Mouse (Mus musculus) hindbrain, embryonic 14.5 days (tissue): Measurements from ENCODE around the gene Mrpl52. TPM values are rescaled to one million over a fixed set of nuclear protein-coding genes. Genes with fewer than 3 reads are reported as not detected.

Experiments
- ATAC-seq: fragments of 200-750 bp; cut with Nextera tagmentation; 2 replicates; pipeline ENCODE4 v1.8.0; 2017; ENCODE audit warnings: moderate number of reproducible peaks, mild to moderate bottlenecking, moderate TSS enrichment, moderate library complexity; ENCODE audit not compliant: low FRiP score
- DNase-seq: peaks from one replicate; pipeline ENCODE4 v3.0.0-alpha.2; 2015; ENCODE audit warnings: low spot score
- H3K27ac ChIP-seq: fragments of 300-500 bp; sonication (generic); 2 replicates; pipeline ENCODE4 v1.5.1; 2014; ENCODE audit warnings: mild to moderate bottlenecking, moderate library complexity
- H3K27me3 ChIP-seq: fragments of 300-500 bp; sonication (generic); 2 replicates; pipeline ENCODE4 v1.6.1; 2014; ENCODE audit warnings: mild to moderate bottlenecking, low read length, mixed read lengths; ENCODE audit not compliant: control insufficient read depth, insufficient read depth
- H3K36me3 ChIP-seq: fragments of 300-500 bp; sonication (generic); replicated peaks from 2 replicates; pipeline ENCODE4 v1.6.1; 2014; ENCODE audit not compliant: control insufficient read depth, insufficient read depth
- H3K4me1 ChIP-seq: fragments of 300-500 bp; sonication (generic); replicated peaks from 2 replicates; pipeline ENCODE4 v1.6.1; 2014; ENCODE audit warnings: antibody characterized with exemption, low read length, mixed read lengths; ENCODE audit not compliant: control insufficient read depth, insufficient read depth
- H3K4me2 ChIP-seq: fragments of 300-500 bp; sonication (generic); replicated peaks from 2 replicates; pipeline ENCODE4 v1.6.1; 2014; ENCODE audit warnings: mild to moderate bottlenecking, moderate library complexity
- H3K4me3 ChIP-seq: fragments of 300-500 bp; sonication (generic); replicated peaks from 2 replicates; pipeline ENCODE4 v1.5.1; 2014; ENCODE audit warnings: mild to moderate bottlenecking, low read length
- H3K9ac ChIP-seq: fragments of 300-500 bp; sonication (generic); 2 replicates; pipeline ENCODE4 v1.6.1; 2014
- H3K9me3 ChIP-seq: fragments of 300-500 bp; sonication (generic); 2 replicates; pipeline ENCODE4 v1.6.1; 2016; ENCODE audit warnings: low read length; ENCODE audit not compliant: control insufficient read depth
- WGBS: fragments of 180-500 bp; shearing (Covaris S2); extraction: QIAGEN DNeasy Blood & Tissue Kit; methylation state at CpG from one replicate; pipeline ENCODE4 v1.1.7; 2014; 5-methylcytosine and 5-hydroxymethylcytosine counted together
- polyA plus RNA-seq: library from polyadenylated mRNA; unstranded; fragments of >200 nt; fragmentation: Nextera tagmentation; extraction: Ambion mirVana; gene quantifications from 2 replicates; pipeline ENCODE4 v1.2.1, GENCODE M21; 2014

The Mrpl52 gene
- polyA plus RNA-seq, 1 experiment from 2014 or later: 308 TPM

GRCm38 (mm10) chr14:54435194-54435918 lies 8.6 kb downstream of the Mrpl52 start:
- Histone ChIP-seq H3K36me3 (0 out of 2 replicates have a peak, but pooled peaks cover 6% of the 10 kb centered on the region), H3K9ac (no peak overlapping the region), H3K4me3 (no peak overlapping the region), H3K4me2 (no peak overlapping the region), H3K27me3 (peaks cover 9% of the 10 kb centered on the region), H3K9me3 (no peaks in the 10 kb centered on the region), H3K27ac (no peak overlapping the region), H3K4me1 (peaks cover 10% of the 10 kb centered on the region; the same call in 1 of the 2 replicates)
- no peak for ATAC-seq
- no peak for DNase-seq
- WGBS: 92% methylated on average over 11 of the region's 11 CpGs

DNA sequence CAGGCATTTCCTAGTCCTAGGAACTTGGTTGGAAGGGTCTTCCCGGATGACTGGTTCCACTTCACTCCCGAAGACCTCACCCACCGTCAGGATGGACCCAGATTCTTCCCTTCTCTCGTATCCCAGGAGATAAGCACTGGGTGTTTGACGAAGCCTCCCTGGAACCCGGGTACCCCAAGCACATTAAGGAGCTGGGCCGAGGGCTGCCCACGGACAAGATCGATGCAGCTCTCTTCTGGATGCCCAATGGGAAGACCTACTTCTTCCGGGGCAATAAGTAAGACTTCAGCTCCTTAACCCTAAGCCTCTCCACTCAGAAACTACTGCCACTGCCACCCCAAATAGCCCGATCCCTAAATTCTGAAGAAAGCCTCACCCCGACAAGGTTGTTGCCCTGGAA lies 12.4 kb downstream of the Mrpl52 start:
- no peak overlapping the region for H3K4me3 ChIP-seq
- H3K4me2 ChIP-seq: no peak overlapping the region
- 0 out of 2 replicates have a peak, but pooled peaks cover 7% of the 10 kb centered on the region for H3K36me3 ChIP-seq
- no peak for DNase-seq
- H3K27ac ChIP-seq: no peak overlapping the region
- no peaks in the 10 kb centered on the region for H3K9me3 ChIP-seq
- 0 out of 2 replicates have a peak, but pooled peaks cover 3% of the 10 kb centered on the region for H3K27me3 ChIP-seq
- 86% methylated on average over 12 of the region's 12 CpGs for WGBS
- H3K4me1 ChIP-seq: 0 out of 2 replicates have a peak, but pooled peaks cover under 1% of the 10 kb centered on the region
- no peak for ATAC-seq
- no peak overlapping the region for H3K9ac ChIP-seq

GRCm38 (mm10) chr14:54439610-54440009 lies 12.9 kb downstream of the Mrpl52 start:
- Histone ChIP-seq H3K4me3 (no peak overlapping the region), H3K9ac (no peak overlapping the region), H3K4me2 (no peak overlapping the region), H3K36me3 (0 out of 2 replicates have a peak, but pooled peaks cover 7% of the 10 kb centered on the region), H3K27me3 (0 out of 2 replicates have a peak, but pooled peaks cover 3% of the 10 kb centered on the region), H3K4me1 (no peaks in the 10 kb centered on the region), H3K27ac (no peak overlapping the region), H3K9me3 (no peaks in the 10 kb centered on the region)
- DNase-seq (no peak), ATAC-seq (no peak)
- 67% methylated on average over 7 of the region's 7 CpGs for WGBS

DNA sequence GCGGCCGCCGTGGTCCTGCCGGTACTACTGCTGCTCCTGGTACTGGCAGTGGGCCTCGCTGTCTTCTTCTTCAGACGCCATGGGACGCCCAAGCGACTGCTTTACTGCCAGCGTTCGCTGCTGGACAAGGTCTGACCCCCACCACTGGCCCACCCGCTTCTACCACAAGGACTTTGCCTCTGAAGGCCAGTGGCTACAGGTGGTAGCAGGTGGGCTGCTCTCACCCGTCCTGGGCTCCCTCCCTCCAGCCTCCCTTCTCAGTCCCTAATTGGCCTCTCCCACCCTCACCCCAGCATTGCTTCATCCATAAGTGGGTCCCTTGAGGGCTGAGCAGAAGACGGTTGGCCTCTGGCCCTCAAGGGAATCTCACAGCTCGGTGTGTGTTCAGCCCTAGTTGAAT lies 13.8 kb downstream of the Mrpl52 start:
- Histone ChIP-seq H3K27me3 (0 out of 2 replicates have a peak, but pooled peaks cover 3% of the 10 kb centered on the region), H3K9me3 (no peaks in the 10 kb centered on the region), H3K36me3 (0 out of 2 replicates have a peak, but pooled peaks cover 7% of the 10 kb centered on the region), H3K4me3 (no peak overlapping the region), H3K4me1 (no peaks in the 10 kb centered on the region), H3K9ac (no peak overlapping the region), H3K4me2 (no peak overlapping the region), H3K27ac (no peak overlapping the region)
- ATAC-seq: no peak
- no peak for DNase-seq
- WGBS: 91% methylated on average over 14 of the region's 14 CpGs

- Histone ChIP-seq H3K27ac (no peak overlapping the region), H3K27me3 (0 out of 2 replicates have a peak, but pooled peaks cover 3% of the 10 kb centered on the region), H3K4me1 (no peaks in the 10 kb centered on the region), H3K9me3 (no peaks in the 10 kb centered on the region), H3K4me3 (no peak overlapping the region), H3K4me2 (no peak overlapping the region), H3K9ac (no peak overlapping the region), H3K36me3 (0 out of 2 replicates have a peak, but pooled peaks cover 7% of the 10 kb centered on the region)
- 84% methylated on average over 4 of the region's 4 CpGs for WGBS
- no peak for ATAC-seq
- no peak for DNase-seq
Measured at GRCm38 (mm10) chr14:54441365-54441764, 14.7 kb downstream of the Mrpl52 start.

GRCm38 (mm10) chr14:54442548-54442947 lies 15.8 kb downstream of the Mrpl52 start:
- Histone ChIP-seq H3K4me1 (no peaks in the 10 kb centered on the region), H3K4me3 (no peak overlapping the region), H3K27ac (no peak overlapping the region), H3K36me3 (0 out of 2 replicates have a peak, but pooled peaks cover 7% of the 10 kb centered on the region), H3K9ac (no peak overlapping the region), H3K9me3 (no peaks in the 10 kb centered on the region), H3K4me2 (no peak overlapping the region), H3K27me3 (0 out of 2 replicates have a peak, but pooled peaks cover 3% of the 10 kb centered on the region)
- ATAC-seq (no peak), DNase-seq (no peak)
- WGBS: 86% methylated on average over 3 of the region's 3 CpGs

GRCm38 (mm10) chr14:54443196-54443595 lies 16.5 kb downstream of the Mrpl52 start:
- H3K9me3 ChIP-seq: no peaks in the 10 kb centered on the region
- H3K36me3 ChIP-seq: 0 out of 2 replicates have a peak, but pooled peaks cover 7% of the 10 kb centered on the region
- no peak overlapping the region for H3K27ac ChIP-seq
- no peak for DNase-seq
- 21% methylated on average over 3 of the region's 3 CpGs for WGBS
- H3K4me2 ChIP-seq: no peak overlapping the region
- no peak overlapping the region for H3K9ac ChIP-seq
- ATAC-seq: 0 out of 2 replicates have a peak, but pooled peaks have one; percentile 9
- no peaks in the 10 kb centered on the region for H3K4me1 ChIP-seq
- H3K27me3 ChIP-seq: 0 out of 2 replicates have a peak, but pooled peaks cover 3% of the 10 kb centered on the region
- no peak overlapping the region for H3K4me3 ChIP-seq

DNA sequence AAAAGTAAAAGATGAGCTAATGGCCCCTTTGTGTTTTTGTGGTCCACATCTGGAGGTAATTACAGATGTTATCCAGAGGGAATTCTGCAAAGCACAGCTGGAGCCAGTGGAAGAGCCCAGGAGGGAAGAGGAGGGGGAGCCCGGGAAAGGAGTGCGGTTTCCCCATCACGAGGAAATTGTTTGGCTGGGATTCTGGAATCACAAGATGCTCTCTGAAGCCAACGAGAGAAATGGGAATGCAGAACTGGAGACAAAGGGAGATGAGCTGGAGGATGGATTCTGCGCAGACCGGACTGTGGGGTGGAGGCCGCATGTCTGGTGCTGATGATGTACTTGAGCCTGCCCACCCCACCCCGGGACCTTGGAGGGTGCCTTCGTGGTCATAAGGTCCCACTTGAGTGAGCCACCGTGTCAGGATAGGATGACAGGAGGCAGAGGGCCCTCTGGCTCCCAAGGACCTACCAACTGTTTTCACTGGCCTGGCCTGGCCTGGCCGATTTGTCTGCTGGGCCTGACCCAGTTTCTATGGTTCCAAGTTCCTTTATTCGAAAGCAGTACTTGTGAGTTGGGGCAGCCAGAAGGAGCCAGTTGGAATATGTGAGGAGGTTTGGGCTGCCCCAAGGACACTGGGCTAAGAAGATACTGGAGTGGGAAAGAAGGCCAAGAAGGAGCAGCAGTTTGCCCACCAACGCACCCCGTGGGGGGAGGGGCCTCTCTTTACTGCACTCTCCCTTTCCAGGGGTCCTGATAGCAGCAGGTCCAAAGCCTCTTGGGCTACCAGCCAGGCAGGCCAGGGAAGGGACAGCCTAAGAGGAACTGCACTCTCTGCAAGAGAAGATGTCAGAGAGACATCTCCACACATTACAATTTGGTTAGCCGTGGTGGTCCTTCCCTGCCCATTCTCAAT lies 17.3 kb downstream of the Mrpl52 start:
- ATAC-seq: no peak

GRCm38 (mm10) chr14:54445476-54445875 lies 18.8 kb downstream of the Mrpl52 start:
- WGBS: 68% methylated on average over 3 of the region's 3 CpGs
- no peak overlapping the region for H3K9ac ChIP-seq

More for the DNA sequence above, 17.3 kb downstream of the Mrpl52 start:
- no peaks in the 10 kb centered on the region for H3K4me1 ChIP-seq
- no peak overlapping the region for H3K27ac ChIP-seq
- no peaks in the 10 kb centered on the region for H3K9me3 ChIP-seq
- DNase-seq: no peak
- 0 out of 2 replicates have a peak, but pooled peaks cover 3% of the 10 kb centered on the region for H3K27me3 ChIP-seq
- no peak overlapping the region for H3K4me3 ChIP-seq
- no peak overlapping the region for H3K9ac ChIP-seq
- 0 out of 2 replicates have a peak, but pooled peaks cover 7% of the 10 kb centered on the region for H3K36me3 ChIP-seq
- H3K4me2 ChIP-seq: no peak overlapping the region
- 70% methylated on average over 15 of the region's 15 CpGs for WGBS

More at GRCm38 (mm10) chr14:54445476-54445875, 18.8 kb downstream of the Mrpl52 start:
- H3K27ac ChIP-seq: no peak overlapping the region
- no peak overlapping the region for H3K4me3 ChIP-seq
- H3K4me2 ChIP-seq: no peak overlapping the region
- ATAC-seq (no peak), DNase-seq (no peak)
- H3K27me3 ChIP-seq: 0 out of 2 replicates have a peak, but pooled peaks cover 3% of the 10 kb centered on the region
- H3K36me3 ChIP-seq: no peaks in the 10 kb centered on the region
- H3K4me1 ChIP-seq: no peaks in the 10 kb centered on the region
- H3K9me3 ChIP-seq: no peaks in the 10 kb centered on the region
